Mouse (Mus musculus) ES-Bruce4 (cell line): ENCODE results near the gene Gm10401. TPM values are rescaled to one million over a fixed set of nuclear protein-coding genes. Genes with fewer than 3 reads are reported as not detected.

Source experiments
- H3K27ac ChIP-seq: 2 replicates; pipeline ENCODE4 v1.5.1; 2012; ENCODE audit warnings: low read length, inconsistent platforms; ENCODE audit not compliant: insufficient read depth
- H3K27me3 ChIP-seq: 2 replicates; pipeline ENCODE4 v1.6.1; 2012; ENCODE audit warnings: mild to moderate bottlenecking, low read length, inconsistent platforms; ENCODE audit not compliant: control insufficient read depth, poor library complexity, insufficient read depth, severe bottlenecking
- H3K36me3 ChIP-seq: 2 replicates; pipeline ENCODE4 v1.6.1; 2012; ENCODE audit warnings: inconsistent platforms, mild to moderate bottlenecking, low read length, moderate library complexity; ENCODE audit not compliant: control insufficient read depth, poor library complexity, insufficient read depth, severe bottlenecking
- H3K4me1 ChIP-seq: one replicate; pipeline ENCODE4 v1.8.1; 2011; ENCODE audit warnings: low read length; ENCODE audit not compliant: control insufficient read depth, insufficient read depth
- H3K4me3 ChIP-seq: 2 replicates; pipeline ENCODE4 v1.5.1; 2011; ENCODE audit warnings: low read depth, mild to moderate bottlenecking, low read length
- H3K9ac ChIP-seq: 2 replicates; pipeline ENCODE4 v1.6.1; 2012; ENCODE audit warnings: low read depth, mild to moderate bottlenecking, inconsistent platforms; ENCODE audit not compliant: poor library complexity, severe bottlenecking
- H3K9me3 ChIP-seq: replicated peaks from 2 replicates; pipeline ENCODE4 v1.6.1; 2012; ENCODE audit warnings: mild to moderate bottlenecking, low read length, inconsistent platforms; ENCODE audit not compliant: control insufficient read depth, poor library complexity, insufficient read depth, severe bottlenecking
- CTCF ChIP-seq: IDR thresholded peaks from one replicate; pipeline ENCODE4 v1.8.1; 2011; ENCODE audit warnings: low read depth, low read length
- EP300 ChIP-seq: IDR thresholded peaks from 2 replicates; pipeline ENCODE4 v1.6.1; 2011; ENCODE audit warnings: low read depth, low read length; ENCODE audit not compliant: insufficient read depth
- POLR2A ChIP-seq: IDR thresholded peaks from one replicate; pipeline ENCODE4 v1.8.1; 2011; ENCODE audit warnings: low read length; ENCODE audit not compliant: insufficient read depth
- polyA plus RNA-seq: library from polyadenylated mRNA; stranded (reverse); fragments of >200 nt; gene quantifications from 2 replicates; pipeline ENCODE4 v1.2.4, GENCODE M21; 2011; ENCODE audit warnings: low read depth; ENCODE audit not compliant: missing spikeins, insufficient read depth, insufficient read length

Gene Gm10401
- not detected in 2 replicates for polyA plus RNA-seq

GRCm38 (mm10) chr5:115098195-115098594 is at the start of gene Gm10401:
Gm10401 (minus strand) TSS chr5:115098295.
- no peaks in the 10 kb centered on the region for H3K27me3 ChIP-seq
- peaks cover 19% of the 10 kb centered on the region for H3K36me3 ChIP-seq
- H3K4me1 ChIP-seq = no peaks in the 10 kb centered on the region
- H3K9ac ChIP-seq = no peak within 1 kb of the TSS
- no peaks in the 10 kb centered on the region for H3K9me3 ChIP-seq
- H3K27ac ChIP-seq = no peak within 1 kb of the TSS
- TF ChIP-seq EP300 = no peak
- TF ChIP-seq POLR2A = no peak
- no peak for TF ChIP-seq CTCF
- H3K4me3 ChIP-seq = no peak within 1 kb of the TSS

GRCm38 (mm10) chr5:115147388-115147787 is 49.3 kb upstream of the Gm10401 start:
- Histone ChIP-seq H3K9ac (no peak overlapping the region), H3K27ac (no peak overlapping the region), H3K36me3 (peaks cover 44% of the 10 kb centered on the region), H3K4me3 (no peak overlapping the region), H3K27me3 (no peaks in the 10 kb centered on the region), H3K4me1 (peaks cover 5% of the 10 kb centered on the region), H3K9me3 (no peaks in the 10 kb centered on the region)
- TF ChIP-seq EP300 (no peak), POLR2A (no peak), CTCF (no peak)

DNA sequence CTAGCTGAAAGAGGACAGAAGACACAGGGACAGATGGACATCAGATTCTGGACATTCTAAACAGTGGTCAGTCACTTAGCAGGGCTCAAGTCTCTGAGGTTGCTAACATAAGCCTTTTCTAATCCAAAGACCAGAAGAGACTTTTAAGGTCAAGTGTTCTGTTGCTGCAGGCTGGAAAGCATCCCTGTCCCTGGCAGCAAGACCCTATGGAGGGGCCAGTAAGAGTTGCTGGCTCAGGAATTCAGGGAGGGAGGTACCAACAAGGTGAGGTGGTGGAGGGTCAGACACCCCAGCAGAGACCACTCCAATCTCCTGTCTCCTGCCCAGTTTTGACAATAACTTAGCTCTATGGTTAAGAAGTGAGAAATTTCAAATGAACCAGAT is 48.6 kb upstream of the Gm10401 start:
- TF ChIP-seq CTCF (no peak), POLR2A (no peak), EP300 (no peak)
- H3K9me3 ChIP-seq = no peaks in the 10 kb centered on the region
- peaks cover 44% of the 10 kb centered on the region for H3K36me3 ChIP-seq

DNA sequence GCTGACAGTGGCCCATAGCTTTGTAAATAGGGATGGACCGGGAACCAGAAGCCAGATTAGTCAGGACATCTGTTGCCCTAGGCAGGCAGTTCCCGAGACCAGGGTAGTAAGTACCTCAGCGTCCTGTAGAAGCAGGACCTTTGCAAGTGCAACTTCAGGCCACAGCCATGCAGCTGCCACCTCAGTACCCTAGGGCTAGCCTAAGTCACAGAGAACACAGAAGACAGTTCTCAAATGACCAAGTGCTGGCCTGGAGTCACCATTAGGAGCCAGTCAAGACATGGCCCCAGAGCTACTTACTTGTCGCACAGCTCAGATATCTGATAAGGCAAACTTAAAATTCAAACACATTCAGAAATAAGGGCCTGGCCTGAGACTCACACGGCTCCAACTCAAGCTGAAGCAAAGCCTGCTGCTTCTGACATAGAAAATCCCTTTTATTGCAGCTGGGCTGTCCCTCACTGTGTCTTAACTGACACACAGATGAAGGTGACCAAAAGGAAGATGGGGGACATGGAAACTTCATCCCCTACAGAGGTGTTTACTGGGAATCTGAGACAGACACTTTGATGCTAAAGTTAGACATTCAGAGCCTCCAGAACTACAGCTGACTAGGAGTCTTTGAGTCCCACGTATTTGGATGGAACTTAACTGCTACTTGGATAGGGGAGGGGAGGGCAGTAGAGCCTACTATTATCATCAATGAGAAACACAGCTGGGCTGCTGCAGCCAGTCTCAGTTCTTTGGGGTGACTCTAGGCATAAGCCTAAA is 48.1 kb upstream of the Gm10401 start:
- Histone ChIP-seq H3K27me3 (no peaks in the 10 kb centered on the region), H3K4me1 (peaks cover 5% of the 10 kb centered on the region), H3K36me3 (peaks cover 41% of the 10 kb centered on the region), H3K9ac (no peak overlapping the region), H3K9me3 (no peaks in the 10 kb centered on the region), H3K27ac (no peak overlapping the region), H3K4me3 (no peak overlapping the region)
- TF ChIP-seq CTCF (no peak), POLR2A (no peak), EP300 (no peak)

More for the DNA sequence above, 48.6 kb upstream of the Gm10401 start:
- no peaks in the 10 kb centered on the region for H3K27me3 ChIP-seq
- H3K27ac ChIP-seq = no peak overlapping the region
- no peak overlapping the region for H3K4me3 ChIP-seq
- H3K4me1 ChIP-seq = peaks cover 5% of the 10 kb centered on the region
- no peak overlapping the region for H3K9ac ChIP-seq

DNA sequence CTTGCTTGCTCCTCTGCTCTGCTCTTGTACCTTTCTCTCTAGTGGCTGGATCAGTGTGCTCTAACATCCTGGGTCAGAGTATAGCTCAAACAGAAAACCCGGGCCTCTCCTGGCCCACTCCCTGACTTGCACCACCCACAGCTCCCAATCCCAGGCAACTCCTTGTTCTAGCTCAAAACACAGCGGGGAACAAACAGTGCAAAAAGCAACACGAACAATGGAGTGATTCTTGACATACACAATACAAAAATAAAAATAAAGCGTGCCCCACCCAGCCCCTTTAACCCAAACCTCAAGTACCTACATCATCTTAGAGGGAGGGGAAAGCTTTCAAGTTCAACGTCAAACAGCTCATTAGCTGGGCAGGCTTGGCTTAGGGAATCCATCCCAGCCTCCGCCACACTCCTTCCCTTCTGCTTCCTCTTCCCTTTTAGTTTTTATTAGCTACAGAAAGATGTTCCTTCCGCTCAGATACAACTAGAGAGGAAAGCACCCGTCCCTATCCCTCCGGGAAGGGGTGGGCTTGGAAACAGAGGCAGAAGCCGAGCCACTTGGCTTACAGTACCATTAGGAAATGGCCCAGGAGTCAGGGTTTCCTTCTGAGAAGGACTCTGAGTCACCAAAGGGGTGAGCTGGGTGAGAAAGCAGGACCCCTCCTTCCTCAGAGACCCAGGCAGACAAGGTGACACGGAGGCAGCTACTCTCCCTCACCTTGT is 47.3 kb upstream of the Gm10401 start:
- Histone ChIP-seq H3K27ac (peak overlapping the region; percentile 28; the same call in 1 of the 2 replicates), H3K27me3 (no peaks in the 10 kb centered on the region), H3K4me3 (no peak overlapping the region), H3K9me3 (no peaks in the 10 kb centered on the region), H3K4me1 (peaks cover 5% of the 10 kb centered on the region), H3K9ac (no peak overlapping the region), H3K36me3 (peaks cover 39% of the 10 kb centered on the region)
- no peak for TF ChIP-seq EP300
- TF ChIP-seq CTCF = no peak
- no peak for TF ChIP-seq POLR2A

DNA sequence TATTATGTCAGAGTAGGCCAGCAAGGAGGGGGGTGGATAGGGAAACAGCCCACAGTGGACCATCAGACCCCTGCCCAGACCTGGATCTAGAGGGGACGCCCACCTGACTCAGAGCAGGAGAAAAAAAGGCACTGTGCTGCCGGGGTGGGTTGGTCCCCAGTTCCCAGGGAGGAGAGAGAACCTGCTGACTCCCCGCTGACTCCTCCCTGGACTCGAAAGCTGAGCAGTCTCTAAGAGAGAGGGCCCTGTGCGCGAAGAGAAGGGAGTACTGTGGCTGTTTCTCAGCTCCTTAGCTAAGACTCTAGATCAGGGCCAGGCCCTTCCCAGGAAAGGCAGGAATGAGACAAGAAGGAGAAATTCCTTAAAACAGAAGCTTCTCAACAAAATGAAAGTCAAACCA is 46.4 kb upstream of the Gm10401 start:
- no peaks in the 10 kb centered on the region for H3K9me3 ChIP-seq
- peaks cover 7% of the 10 kb centered on the region for H3K4me1 ChIP-seq
- TF ChIP-seq EP300 (no peak), POLR2A (no peak), CTCF (no peak)
- H3K27me3 ChIP-seq = no peaks in the 10 kb centered on the region
- H3K9ac ChIP-seq = no peak overlapping the region
- peaks cover 30% of the 10 kb centered on the region for H3K36me3 ChIP-seq
- H3K27ac ChIP-seq = peak overlapping the region; percentile 28
- no peak overlapping the region for H3K4me3 ChIP-seq
